Mouse (Mus musculus) forebrain, postnatal 0 days (tissue): ENCODE measurements at regions not wholly inside any gene's neighbourhood (a gene's known extent, or its start where the extent isn't known, plus 50 kb on each side); places are given as distances from the start of the nearest gene placed in this dataset.

Experiments
- ATAC-seq: fragments of 200-750 bp; cut with Nextera tagmentation; 2 replicates; pipeline ENCODE4 v1.8.0; 2017; ENCODE audit warnings: mild to moderate bottlenecking, moderate library complexity
- DNase-seq: peaks from one replicate; pipeline ENCODE4 v3.0.0-alpha.2; 2015
- H3K27ac ChIP-seq: fragments of 300-500 bp; sonication (generic); 2 replicates; pipeline ENCODE4 v1.5.1; 2014; ENCODE audit warnings: low read depth, mild to moderate bottlenecking, antibody characterized with exemption, low read length, moderate library complexity, mixed read lengths
- H3K27me3 ChIP-seq: fragments of 300-500 bp; sonication (generic); 2 replicates; pipeline ENCODE4 v1.6.1; 2014; ENCODE audit warnings: mild to moderate bottlenecking, low read length, mixed read lengths; ENCODE audit not compliant: insufficient read depth
- H3K36me3 ChIP-seq: fragments of 300-500 bp; sonication (generic); 2 replicates; pipeline ENCODE4 v1.6.1; 2014; ENCODE audit warnings: mild to moderate bottlenecking, moderate library complexity; ENCODE audit not compliant: insufficient read depth
- H3K4me1 ChIP-seq: fragments of 300-500 bp; sonication (generic); 2 replicates; pipeline ENCODE4 v1.6.1; 2014; ENCODE audit warnings: antibody characterized with exemption; ENCODE audit not compliant: insufficient read depth
- H3K4me2 ChIP-seq: fragments of 300-500 bp; sonication (generic); 2 replicates; pipeline ENCODE4 v1.6.1; 2014; ENCODE audit warnings: low read depth, mild to moderate bottlenecking, moderate library complexity
- H3K4me3 ChIP-seq: fragments of 300-500 bp; sonication (generic); 2 replicates; pipeline ENCODE4 v1.5.1; 2014; ENCODE audit warnings: low read depth, low read length, mixed read lengths
- H3K9ac ChIP-seq: fragments of 300-500 bp; sonication (generic); 2 replicates; pipeline ENCODE4 v1.6.1; 2014; ENCODE audit warnings: mild to moderate bottlenecking
- H3K9me3 ChIP-seq: fragments of 300-500 bp; sonication (generic); 2 replicates; pipeline ENCODE4 v1.6.1; 2016; ENCODE audit warnings: low read length
- CTCF ChIP-seq: sonication (generic); IDR thresholded peaks from 2 replicates; pipeline ENCODE4 v1.5.1; 2016; ENCODE audit warnings: antibody characterized with exemption, control low read depth, low read depth
- WGBS: fragments of 180-500 bp; shearing (Covaris S2); extraction: QIAGEN DNeasy Blood & Tissue Kit; methylation state at CpG from one replicate; pipeline ENCODE4 v1.1.7; 2014; 5-methylcytosine and 5-hydroxymethylcytosine counted together

DNA sequence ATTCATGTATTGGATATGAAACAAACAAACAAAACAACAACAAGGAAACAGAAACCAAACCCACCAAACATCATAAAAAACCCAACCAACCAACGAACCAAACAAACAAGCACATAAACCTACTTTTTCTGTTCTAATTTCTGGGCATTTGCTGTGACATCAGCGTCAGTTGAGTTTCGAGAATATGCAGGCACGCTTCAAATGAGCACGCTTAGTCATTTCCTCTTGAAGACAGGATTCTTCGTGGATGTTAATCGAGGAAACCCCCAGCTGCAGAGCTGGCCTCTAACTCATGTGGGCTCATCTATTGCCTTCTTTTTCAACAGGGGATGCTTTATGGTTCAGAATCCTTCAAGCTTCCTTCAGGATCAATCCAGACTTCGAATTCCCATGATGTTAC lies 187.0 kb downstream of the Gm7489 start:
- Histone ChIP-seq H3K36me3 (no peaks in the 10 kb centered on the region), H3K27ac (no peak overlapping the region), H3K27me3 (no peaks in the 10 kb centered on the region), H3K4me1 (no peaks in the 10 kb centered on the region), H3K4me3 (no peak overlapping the region), H3K9me3 (no peaks in the 10 kb centered on the region), H3K9ac (no peak overlapping the region), H3K4me2 (no peak overlapping the region)
- DNase-seq = no peak
- no peak for ATAC-seq
- TF ChIP-seq CTCF = no peak
- WGBS = 80% methylated on average over 8 of the region's 8 CpGs

DNA sequence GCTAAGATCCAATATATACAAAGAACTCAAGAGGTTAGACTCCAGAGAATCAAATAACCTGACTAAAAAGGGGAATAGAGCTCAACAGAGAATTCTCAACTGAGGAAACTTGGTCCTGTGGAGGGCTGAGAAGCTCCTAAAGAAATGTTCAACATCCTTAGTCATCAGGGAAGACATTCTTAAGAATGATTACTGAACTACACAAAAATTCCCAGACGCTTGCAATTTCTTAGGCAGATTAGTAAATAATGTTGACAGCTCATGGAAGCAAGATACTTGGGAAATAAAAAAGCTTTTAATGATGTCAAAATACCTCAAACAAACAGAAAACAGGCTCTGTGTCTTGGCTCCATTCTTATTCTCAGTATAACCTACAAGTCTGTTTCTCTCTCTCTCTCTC lies 206.6 kb downstream of the Gm7489 start:
- H3K27me3 ChIP-seq = no peaks in the 10 kb centered on the region
- no peak for ATAC-seq
- 86% methylated on average over 1 of the region's 1 CpGs for WGBS

DNA sequence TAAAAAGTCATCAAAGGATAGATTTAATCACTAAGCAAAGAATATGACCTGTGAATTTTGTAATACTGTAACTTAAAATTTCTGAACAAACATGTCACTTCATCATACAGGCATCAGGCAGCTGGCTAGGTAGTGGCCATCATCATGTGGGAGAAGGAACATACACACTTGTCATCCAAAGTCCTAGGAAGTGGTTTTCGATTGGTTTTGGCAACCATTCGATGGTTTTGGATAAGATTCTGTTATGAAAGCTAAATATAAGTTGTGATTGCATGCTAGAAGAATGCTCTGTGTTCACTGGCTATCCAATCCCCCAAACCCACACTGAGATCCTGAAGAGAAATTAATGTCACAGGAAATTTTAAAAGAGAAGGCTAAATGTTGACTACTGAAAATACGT lies 207.7 kb downstream of the Gm7489 start:
- Histone ChIP-seq H3K4me2 (no peak overlapping the region), H3K27me3 (no peaks in the 10 kb centered on the region), H3K36me3 (no peaks in the 10 kb centered on the region), H3K9ac (no peak overlapping the region), H3K4me1 (no peaks in the 10 kb centered on the region), H3K4me3 (no peak overlapping the region), H3K27ac (no peak overlapping the region), H3K9me3 (no peaks in the 10 kb centered on the region)
- TF ChIP-seq CTCF = no peak
- 84% methylated on average over 3 of the region's 3 CpGs for WGBS
- ATAC-seq (no peak), DNase-seq (no peak)

More for the DNA sequence above, 206.6 kb downstream of the Gm7489 start:
- H3K36me3 ChIP-seq = no peaks in the 10 kb centered on the region
- no peaks in the 10 kb centered on the region for H3K9me3 ChIP-seq
- TF ChIP-seq CTCF = no peak
- no peak overlapping the region for H3K27ac ChIP-seq
- no peak overlapping the region for H3K4me2 ChIP-seq
- no peaks in the 10 kb centered on the region for H3K4me1 ChIP-seq
- no peak for DNase-seq
- no peak overlapping the region for H3K9ac ChIP-seq
- H3K4me3 ChIP-seq = no peak overlapping the region

DNA sequence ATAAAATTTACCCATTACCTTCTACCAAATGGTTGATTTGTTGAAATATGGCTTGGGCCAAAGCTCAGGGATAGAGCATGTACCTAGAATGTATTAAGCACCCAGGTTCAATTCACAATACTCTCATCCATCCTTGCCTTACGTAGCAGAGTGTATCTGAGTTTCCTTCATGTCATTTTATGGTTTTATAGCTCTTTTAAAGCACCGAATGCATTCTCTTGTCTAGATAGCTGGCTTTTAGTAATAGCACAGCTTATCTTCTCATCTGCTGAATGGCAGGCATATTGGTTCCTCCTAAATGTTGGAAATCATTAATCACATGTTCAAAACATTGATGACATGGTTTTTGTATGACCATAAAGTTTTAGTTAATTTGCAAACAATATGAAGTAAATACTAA lies 212.8 kb downstream of the Gm7489 start:
- Histone ChIP-seq H3K4me3 (no peak overlapping the region), H3K36me3 (no peaks in the 10 kb centered on the region), H3K9me3 (no peaks in the 10 kb centered on the region), H3K4me2 (no peak overlapping the region), H3K4me1 (no peaks in the 10 kb centered on the region), H3K27ac (no peak overlapping the region), H3K9ac (no peak overlapping the region), H3K27me3 (no peaks in the 10 kb centered on the region)
- DNase-seq (no peak), ATAC-seq (no peak)
- no peak for TF ChIP-seq CTCF
- 77% methylated on average over 2 of the region's 2 CpGs for WGBS

DNA sequence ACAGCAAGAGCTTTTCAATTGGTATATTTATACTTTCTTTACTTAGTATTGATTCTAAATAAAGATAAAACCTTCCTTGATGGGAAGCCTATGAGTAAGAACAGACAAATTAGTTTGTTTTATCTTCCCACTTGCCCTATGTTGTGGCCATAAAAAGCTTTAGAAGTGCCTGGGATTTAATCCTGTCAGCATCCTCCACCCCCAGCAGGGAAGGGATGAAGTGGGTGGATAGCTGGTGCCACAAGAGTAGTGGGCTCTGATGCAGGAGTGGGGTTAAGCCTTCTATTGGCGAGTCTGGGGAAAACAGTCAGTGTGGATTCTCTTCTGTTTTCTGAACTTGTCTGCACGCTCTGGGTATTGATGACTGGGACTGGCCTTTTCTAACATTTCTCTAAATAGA lies 227.7 kb downstream of the Gm7489 start:
- 49% methylated on average over 2 of the region's 2 CpGs for WGBS
- DNase-seq (no peak), ATAC-seq (no peak)
- Histone ChIP-seq H3K4me1 (no peaks in the 10 kb centered on the region), H3K36me3 (no peaks in the 10 kb centered on the region), H3K27ac (no peak overlapping the region), H3K9ac (no peak overlapping the region), H3K9me3 (no peaks in the 10 kb centered on the region), H3K27me3 (no peaks in the 10 kb centered on the region), H3K4me2 (no peak overlapping the region), H3K4me3 (no peak overlapping the region)
- no peak for TF ChIP-seq CTCF

DNA sequence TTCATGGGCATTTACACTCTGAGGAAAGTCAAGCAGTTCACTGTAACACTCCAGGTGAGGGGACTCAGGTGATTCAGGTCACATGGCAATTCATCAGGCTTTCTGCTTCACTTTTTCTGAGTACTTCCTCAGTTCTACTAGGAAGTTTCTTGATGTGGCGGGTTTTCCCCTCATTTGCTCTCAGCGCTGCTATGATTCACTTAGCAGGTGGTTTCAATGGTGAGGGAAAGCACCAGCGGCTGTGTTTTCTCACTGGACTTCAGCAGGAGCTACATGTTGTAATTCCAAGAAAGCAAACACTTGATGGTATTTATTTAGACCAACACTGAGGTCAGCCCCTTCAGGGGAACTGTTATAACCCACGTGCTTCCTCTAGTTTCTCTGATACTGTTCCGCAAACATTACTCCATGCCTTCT lies 229.4 kb downstream of the Gm7489 start:
- H3K4me3 ChIP-seq = no peak overlapping the region
- H3K27ac ChIP-seq = no peak overlapping the region
- DNase-seq (no peak), ATAC-seq (no peak)
- H3K4me1 ChIP-seq = no peaks in the 10 kb centered on the region
- H3K4me2 ChIP-seq = no peak overlapping the region
- WGBS = 86% methylated on average over 5 of the region's 5 CpGs
- H3K27me3 ChIP-seq = no peaks in the 10 kb centered on the region
- no peaks in the 10 kb centered on the region for H3K36me3 ChIP-seq
- no peak for TF ChIP-seq CTCF
- H3K9ac ChIP-seq = no peak overlapping the region
- H3K9me3 ChIP-seq = no peaks in the 10 kb centered on the region

DNA sequence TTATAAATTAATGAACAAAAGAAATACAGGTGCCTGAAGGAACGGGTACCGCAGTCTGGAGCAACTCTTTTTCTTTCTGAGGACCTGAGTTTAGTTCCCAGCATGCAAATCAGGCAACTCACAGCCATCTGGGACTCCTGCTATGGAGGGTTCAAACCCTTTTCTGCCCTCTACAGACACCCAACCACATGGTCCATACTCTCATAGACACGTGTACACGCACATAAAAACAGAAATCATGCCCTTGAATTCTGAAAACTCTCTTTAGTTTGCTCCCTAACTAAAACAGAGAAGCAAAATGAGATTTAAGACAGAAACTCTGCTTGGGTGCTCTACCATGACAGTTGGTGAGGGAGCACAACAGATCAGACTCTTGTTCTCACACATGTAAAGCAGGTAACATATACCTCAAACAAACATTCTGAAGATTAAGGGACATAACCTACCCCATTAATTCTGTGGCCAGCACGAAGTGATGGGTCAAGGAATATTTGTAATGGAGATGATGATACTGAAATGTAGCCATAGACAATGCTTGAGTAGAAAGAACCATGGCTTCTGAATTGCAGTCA lies 233.3 kb downstream of the Gm7489 start:
- DNase-seq (no peak), ATAC-seq (no peak)
- Histone ChIP-seq H3K27me3 (no peaks in the 10 kb centered on the region), H3K4me2 (no peak overlapping the region), H3K36me3 (no peaks in the 10 kb centered on the region), H3K27ac (no peak overlapping the region), H3K9ac (no peak overlapping the region), H3K9me3 (no peaks in the 10 kb centered on the region), H3K4me3 (no peak overlapping the region), H3K4me1 (no peaks in the 10 kb centered on the region)
- WGBS = 86% methylated on average over 5 of the region's 5 CpGs
- no peak for TF ChIP-seq CTCF

DNA sequence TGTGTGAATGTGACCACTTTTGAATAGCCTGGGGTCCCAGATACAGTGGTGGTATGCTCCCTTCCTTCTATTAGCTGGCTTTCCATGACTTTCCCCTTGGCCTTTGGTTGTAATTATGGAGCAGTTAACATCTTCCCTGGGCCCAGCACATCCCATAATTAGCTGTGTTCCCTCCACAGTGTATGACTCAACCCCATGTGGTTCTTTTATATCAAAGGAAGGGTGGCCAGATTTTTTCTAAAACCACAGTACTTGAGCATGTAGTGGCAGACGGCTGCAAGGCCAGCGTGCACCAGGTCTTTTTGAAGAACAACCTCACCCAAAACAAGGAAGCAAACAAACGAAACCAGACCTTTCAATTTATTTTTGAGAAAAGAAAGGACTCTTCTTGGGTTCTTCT lies 235.8 kb downstream of the Gm7489 start:
- ATAC-seq = no peak
- Histone ChIP-seq H3K9ac (no peak overlapping the region), H3K4me2 (no peak overlapping the region), H3K9me3 (no peaks in the 10 kb centered on the region), H3K27ac (no peak overlapping the region), H3K27me3 (no peaks in the 10 kb centered on the region), H3K36me3 (no peaks in the 10 kb centered on the region), H3K4me3 (no peak overlapping the region), H3K4me1 (no peaks in the 10 kb centered on the region)
- DNase-seq = no peak
- WGBS = 76% methylated on average over 3 of the region's 3 CpGs
- TF ChIP-seq CTCF = no peak
